Mouse (Mus musculus): Measurements from ENCODE around the gene Dmrt1. TPM values are rescaled to one million over a fixed set of nuclear protein-coding genes. Genes with fewer than 3 reads are reported as not detected.

The Dmrt1 gene
- polyA plus RNA-seq, 1 experiment from 2014 or later: not detected

DNA sequence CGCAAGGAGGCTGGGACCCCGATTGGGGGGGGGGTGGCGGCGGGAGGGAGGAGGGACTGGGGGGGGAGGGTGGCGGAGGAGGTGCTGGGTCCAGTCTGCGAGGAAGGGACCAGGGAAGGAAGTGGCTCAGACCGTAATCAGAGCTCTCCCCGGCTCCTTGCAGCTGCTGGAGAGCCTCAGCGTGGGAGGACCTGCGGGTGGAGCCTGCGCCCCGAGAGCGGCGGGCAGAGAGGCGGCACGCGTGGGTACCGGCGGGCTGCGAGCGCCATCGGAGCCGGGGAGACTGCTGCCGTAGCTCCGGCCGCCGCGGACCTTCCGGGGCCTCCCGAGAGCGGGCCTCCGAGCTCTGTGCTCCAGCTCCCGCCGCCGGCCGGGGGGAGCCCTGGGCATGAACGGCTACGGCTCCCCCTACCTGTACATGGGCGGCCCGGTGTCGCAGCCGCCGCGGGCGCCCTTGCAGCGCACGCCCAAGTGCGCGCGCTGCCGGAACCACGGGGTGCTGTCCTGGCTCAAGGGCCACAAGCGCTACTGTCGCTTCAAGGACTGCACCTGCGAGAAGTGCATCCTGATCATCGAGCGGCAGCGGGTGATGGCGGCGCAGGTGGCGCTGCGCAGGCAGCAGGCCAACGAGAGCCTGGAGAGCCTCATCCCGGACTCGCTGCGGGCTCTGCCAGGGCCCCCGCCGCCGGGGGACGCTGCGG, 105.1 kb downstream of the Dmrt1 start:
- 1% methylated on average over 52 of the region's 71 CpGs for WGBS (ENCODE audit: insufficient replicate concordance)
- H3K27ac ChIP-seq: no peak overlapping the region
- no peak overlapping the region for H3K9ac ChIP-seq
- peak overlapping the region; percentile 51 for H3K4me2 ChIP-seq
- DNase-seq (no peak), ATAC-seq (ENCODE audit: low read depth) (no peak)
- H3K4me3 ChIP-seq (replicated peaks): peak overlapping the region; percentile 26
- H3K4me1 ChIP-seq (replicated peaks): peaks cover 17% of the 10 kb centered on the region
- H3K9me3 ChIP-seq (replicated peaks): no peaks in the 10 kb centered on the region
- no peaks in the 10 kb centered on the region for H3K36me3 ChIP-seq
- H3K27me3 ChIP-seq: peaks cover 99% of the 10 kb centered on the region

DNA sequence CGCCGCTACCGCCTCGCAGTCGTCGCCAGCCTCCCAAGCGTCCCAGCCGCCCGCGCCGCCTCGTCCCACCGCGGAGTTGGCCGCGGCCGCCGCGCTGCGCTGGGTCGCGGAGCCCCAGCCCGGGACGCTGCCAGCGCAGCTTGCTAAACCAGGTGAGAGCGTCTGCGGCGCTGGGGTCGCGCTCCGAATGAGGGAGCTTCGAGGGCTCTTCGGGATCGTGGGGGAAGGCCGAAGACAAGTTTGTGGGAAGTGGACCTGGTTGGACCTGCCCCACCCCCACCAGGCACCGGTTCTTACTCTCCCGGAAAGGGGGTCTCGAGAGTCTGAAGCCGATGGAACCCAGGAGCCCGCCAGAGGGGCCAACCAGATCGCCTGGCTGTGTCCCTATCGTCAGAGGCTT, 105.7 kb downstream of the Dmrt1 start:
- no peaks in the 10 kb centered on the region for H3K9me3 ChIP-seq (replicated peaks)
- H3K9ac ChIP-seq: no peak overlapping the region
- no peaks in the 10 kb centered on the region for H3K36me3 ChIP-seq
- no peak overlapping the region for H3K27ac ChIP-seq
- H3K4me2 ChIP-seq: peak overlapping the region; percentile 51
- ATAC-seq (ENCODE audit: low read depth) (no peak), DNase-seq (no peak)
- 2% methylated on average over 37 of the region's 42 CpGs for WGBS (ENCODE audit: insufficient replicate concordance)
- H3K27me3 ChIP-seq: peaks cover 99% of the 10 kb centered on the region
- peak overlapping the region; percentile 26 for H3K4me3 ChIP-seq (replicated peaks)
- peaks cover 12% of the 10 kb centered on the region for H3K4me1 ChIP-seq (replicated peaks)

DNA sequence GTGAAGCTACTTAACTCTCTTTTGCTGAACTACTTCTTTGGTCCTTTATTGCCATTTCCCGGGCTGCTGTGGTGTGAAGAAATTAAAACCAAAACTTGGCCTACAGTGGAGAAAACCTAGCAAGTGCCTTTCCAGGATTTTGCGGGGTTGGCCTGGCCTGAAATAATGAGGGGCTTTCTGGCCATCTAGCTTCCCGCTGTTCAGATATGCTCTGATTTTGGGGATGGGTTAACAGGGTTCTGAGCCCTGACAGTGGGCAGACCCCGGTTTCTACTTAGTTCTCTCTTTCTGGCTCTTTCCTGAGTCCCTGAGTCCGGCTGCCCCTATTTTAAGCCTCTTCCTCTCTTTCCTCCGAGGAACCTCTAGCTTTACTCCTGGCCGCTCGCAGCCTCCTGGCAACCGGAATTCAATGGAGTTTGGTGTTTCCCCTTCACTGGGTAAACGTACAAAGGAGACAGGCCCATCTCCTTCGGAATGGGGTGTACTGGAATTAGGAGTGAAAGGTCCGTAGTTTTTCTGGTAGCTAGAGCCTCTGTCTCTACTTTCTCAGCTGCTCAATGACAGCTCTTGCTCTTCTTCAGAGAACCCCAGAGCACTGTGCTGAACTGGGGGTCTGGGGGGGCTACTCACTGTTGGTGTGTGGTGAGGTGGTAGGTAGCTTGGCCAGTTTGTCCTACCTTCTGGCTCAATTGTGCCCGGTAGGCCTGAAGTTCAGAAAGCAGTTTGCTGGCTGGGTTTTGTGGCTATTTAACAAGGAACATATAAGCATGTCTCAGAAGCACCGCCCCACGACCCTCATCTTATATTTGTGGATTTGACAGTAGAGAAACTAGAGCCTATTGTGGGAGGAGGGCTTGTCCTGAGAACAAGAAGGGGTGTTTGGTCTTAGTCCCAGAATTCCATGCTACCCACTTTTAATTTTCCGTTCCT, 106.7 kb downstream of the Dmrt1 start:
- 5% methylated on average over 16 of the region's 16 CpGs for WGBS (ENCODE audit: insufficient replicate concordance)
- Histone ChIP-seq H3K27ac (no peak overlapping the region), H3K9me3 (replicated peaks) (no peaks in the 10 kb centered on the region), H3K36me3 (no peaks in the 10 kb centered on the region), H3K4me1 (replicated peaks) (peaks cover 10% of the 10 kb centered on the region), H3K9ac (no peak overlapping the region), H3K4me2 (no peak overlapping the region), H3K27me3 (peaks cover 99% of the 10 kb centered on the region), H3K4me3 (replicated peaks) (no peak overlapping the region)
- DNase-seq: no peak
- ATAC-seq (ENCODE audit: low read depth): no peak

DNA sequence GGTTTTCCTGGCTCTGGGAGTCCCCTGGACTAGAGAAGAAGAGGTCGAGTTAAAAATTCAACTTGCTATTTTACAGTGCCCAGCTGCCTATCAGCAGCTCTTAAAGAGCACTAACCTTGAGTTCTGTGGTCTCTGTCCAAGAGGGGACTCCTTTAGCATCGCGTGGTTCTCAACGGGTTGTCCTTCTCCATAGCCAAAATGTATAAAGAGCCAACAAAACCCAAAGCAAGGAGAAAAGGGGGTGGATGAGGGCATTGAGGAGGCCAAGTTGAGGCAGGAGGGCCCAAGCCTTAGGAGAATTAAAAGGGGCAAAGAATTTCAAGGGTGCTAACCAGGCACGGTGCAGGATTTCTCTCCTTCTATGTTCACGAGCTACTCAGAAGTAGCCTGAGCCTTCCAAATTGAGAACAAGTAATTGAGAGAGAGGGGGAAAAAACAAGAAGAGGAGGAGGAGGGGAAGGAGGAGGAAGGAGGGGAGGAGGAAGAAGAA, 107.4 kb downstream of the Dmrt1 start:
- peaks cover 99% of the 10 kb centered on the region for H3K27me3 ChIP-seq
- no peak overlapping the region for H3K4me2 ChIP-seq
- H3K36me3 ChIP-seq: no peaks in the 10 kb centered on the region
- WGBS (ENCODE audit: insufficient replicate concordance): 12% methylated on average over 6 of the region's 6 CpGs
- H3K27ac ChIP-seq: no peak overlapping the region
- no peak for DNase-seq
- H3K9ac ChIP-seq: no peak overlapping the region
- H3K4me3 ChIP-seq (replicated peaks): no peak overlapping the region
- peaks cover 10% of the 10 kb centered on the region for H3K4me1 ChIP-seq (replicated peaks)
- ATAC-seq (ENCODE audit: low read depth): no peak
- no peaks in the 10 kb centered on the region for H3K9me3 ChIP-seq (replicated peaks)

DNA sequence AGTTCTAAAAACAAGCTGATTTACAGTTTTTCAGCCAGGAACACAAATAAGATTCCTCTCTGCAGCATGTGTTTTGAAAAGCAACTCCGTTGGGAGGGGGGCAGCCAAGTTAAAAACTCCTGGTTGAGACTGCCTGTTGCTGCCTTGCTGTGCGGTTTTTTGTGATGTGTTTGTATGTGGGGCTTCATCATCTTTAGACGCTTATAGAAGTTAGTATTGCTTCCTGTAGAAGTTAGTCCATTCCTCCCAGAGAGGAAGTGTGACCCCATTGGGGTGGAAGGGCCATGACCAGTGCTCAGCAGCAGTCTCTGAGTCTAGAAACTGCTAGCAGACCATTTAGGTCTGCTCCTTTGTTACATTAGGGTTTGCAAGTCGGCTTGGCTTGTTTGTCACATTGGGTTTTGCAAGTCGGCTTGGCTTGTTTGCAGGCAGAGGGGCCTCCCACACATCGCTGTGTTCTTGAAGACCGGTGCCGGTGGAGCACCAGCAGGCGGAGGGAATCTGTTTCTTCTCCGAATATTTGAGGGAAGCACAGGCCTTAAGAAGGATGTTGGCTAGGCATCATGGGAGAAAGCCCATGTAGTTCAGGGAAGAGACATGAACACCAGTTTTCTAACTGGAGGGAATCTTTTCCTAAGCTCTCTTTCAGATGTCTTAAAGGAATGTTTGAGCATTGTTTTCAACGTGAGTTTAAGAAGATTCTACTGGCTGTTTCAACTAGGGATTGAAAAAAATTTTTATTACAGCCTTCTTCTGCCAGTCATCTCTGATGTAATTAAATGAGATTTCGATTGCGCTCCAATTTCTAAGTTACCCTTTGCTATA, 108.3 kb downstream of the Dmrt1 start:
- peaks cover 99% of the 10 kb centered on the region for H3K27me3 ChIP-seq
- 11% methylated on average over 13 of the region's 13 CpGs for WGBS (ENCODE audit: insufficient replicate concordance)
- DNase-seq: no peak

DNA sequence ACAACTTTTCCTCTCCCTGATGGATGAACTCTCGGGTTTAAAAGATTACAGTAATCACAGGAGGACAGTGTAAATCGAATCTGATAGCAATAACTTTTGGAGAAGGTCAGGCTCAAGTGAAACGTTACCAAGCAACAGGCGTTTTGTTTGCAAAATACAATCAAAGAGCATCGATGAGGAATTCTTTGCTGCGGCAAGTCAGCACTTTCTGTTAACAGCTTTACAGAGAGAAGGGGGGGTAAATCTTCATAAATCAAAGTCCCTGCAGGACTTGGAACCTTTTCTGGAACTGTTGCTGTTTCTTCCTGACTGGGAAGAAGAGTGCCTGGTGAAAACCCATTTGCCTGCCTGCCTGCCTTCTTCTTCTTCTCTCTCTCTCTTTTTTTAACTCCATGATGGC, 110.5 kb downstream of the Dmrt1 start:
- Histone ChIP-seq H3K4me2 (no peak overlapping the region), H3K9ac (no peak overlapping the region), H3K27ac (no peak overlapping the region), H3K4me1 (replicated peaks) (peaks cover 5% of the 10 kb centered on the region), H3K27me3 (peaks cover 96% of the 10 kb centered on the region), H3K9me3 (replicated peaks) (no peaks in the 10 kb centered on the region), H3K4me3 (replicated peaks) (no peak overlapping the region), H3K36me3 (no peaks in the 10 kb centered on the region)
- 21% methylated on average over 6 of the region's 6 CpGs for WGBS (ENCODE audit: insufficient replicate concordance)
- ATAC-seq (ENCODE audit: low read depth) (no peak), DNase-seq (no peak)

More for the DNA sequence above, 108.3 kb downstream of the Dmrt1 start:
- Histone ChIP-seq H3K9ac (no peak overlapping the region), H3K4me2 (no peak overlapping the region), H3K27ac (no peak overlapping the region), H3K9me3 (replicated peaks) (no peaks in the 10 kb centered on the region), H3K4me1 (replicated peaks) (peaks cover 10% of the 10 kb centered on the region), H3K36me3 (no peaks in the 10 kb centered on the region), H3K4me3 (replicated peaks) (no peak overlapping the region)
- ATAC-seq (ENCODE audit: low read depth): no peak

DNA sequence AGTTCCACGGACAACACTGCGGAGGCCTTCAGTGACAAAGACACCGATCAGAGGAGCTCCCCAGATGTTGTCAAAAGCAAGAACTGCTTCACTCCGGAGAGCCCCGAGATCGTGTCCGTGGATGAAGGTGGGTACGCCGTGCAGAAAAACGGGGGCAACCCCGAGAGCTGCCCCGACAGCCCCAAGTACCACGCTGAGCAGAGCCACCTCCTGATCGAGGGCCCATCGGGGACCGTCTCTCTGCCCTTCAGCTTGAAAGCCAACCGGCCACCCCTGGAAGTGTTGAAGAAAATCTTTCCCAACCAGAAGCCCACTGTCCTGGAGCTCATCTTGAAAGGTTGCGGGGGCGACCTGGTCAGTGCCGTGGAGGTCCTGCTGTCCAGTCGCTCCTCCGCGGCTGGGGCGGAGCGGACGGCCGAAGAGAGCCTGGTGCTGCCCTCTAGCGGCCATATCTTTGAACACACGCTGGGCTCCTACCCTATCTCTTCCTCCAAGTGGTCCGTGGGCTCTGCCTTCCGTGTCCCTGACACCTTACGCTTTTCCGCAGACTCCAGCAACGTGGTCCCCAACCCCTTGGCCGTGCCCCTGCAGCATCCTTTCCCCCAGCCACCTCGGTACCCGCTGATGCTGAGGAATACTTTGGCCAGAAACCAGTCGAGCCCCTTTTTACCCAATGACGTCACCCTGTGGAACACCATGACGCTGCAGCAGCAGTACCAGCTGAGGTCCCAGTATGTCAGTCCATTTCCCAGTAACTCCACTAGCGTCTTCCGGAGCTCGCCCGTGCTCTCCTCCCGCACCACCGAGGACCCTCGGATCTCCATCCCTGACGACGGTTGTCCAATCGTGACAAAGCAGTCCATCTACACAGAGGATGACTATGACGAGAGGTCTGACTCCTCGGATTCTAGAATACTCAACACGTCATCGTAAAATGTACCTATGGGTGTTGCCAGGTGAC, 117.2 kb downstream of the Dmrt1 start:
- 0 out of 2 replicates have a peak overlapping the region, but pooled peaks have one; percentile 8 for H3K4me3 ChIP-seq (replicated peaks)
- WGBS (ENCODE audit: insufficient replicate concordance): 27% methylated on average over 54 of the region's 54 CpGs
- peaks cover 3% of the 10 kb centered on the region; the same call in 1 of the 2 replicates for H3K4me1 ChIP-seq (replicated peaks)
- no peak for ATAC-seq (ENCODE audit: low read depth)
- H3K27me3 ChIP-seq: peaks cover 86% of the 10 kb centered on the region
- H3K27ac ChIP-seq: no peak overlapping the region
- DNase-seq: peak; percentile 33
- no peaks in the 10 kb centered on the region for H3K36me3 ChIP-seq
- no peaks in the 10 kb centered on the region for H3K9me3 ChIP-seq (replicated peaks)
- no peak overlapping the region for H3K9ac ChIP-seq
- peak overlapping the region; percentile 47 for H3K4me2 ChIP-seq

DNA sequence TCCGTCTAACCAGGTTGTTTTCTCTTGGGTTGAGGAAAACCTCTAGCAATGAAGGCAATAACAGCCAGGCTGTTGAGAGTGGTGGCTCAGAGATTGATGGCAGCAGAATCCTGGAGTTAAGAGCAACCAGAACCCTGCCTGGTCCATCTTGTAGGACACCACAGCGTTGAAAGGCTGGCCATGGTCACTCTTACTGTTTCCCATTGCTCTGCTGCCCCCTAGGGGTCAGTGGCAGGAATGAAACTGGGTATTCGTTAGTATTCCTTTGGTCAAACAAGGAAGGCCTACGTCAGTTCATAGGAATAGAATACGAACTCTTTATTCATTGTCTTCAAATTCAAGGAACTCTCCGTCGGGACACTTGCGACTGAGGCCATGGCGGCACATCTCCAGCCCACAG, 123.1 kb downstream of the Dmrt1 start:
- H3K4me3 ChIP-seq (replicated peaks): no peak overlapping the region
- no peaks in the 10 kb centered on the region for H3K36me3 ChIP-seq
- H3K9ac ChIP-seq: no peak overlapping the region
- H3K4me2 ChIP-seq: no peak overlapping the region
- H3K27me3 ChIP-seq: peaks cover 38% of the 10 kb centered on the region
- no peak for ATAC-seq (ENCODE audit: low read depth)
- H3K9me3 ChIP-seq (replicated peaks): no peaks in the 10 kb centered on the region
- no peaks in the 10 kb centered on the region for H3K4me1 ChIP-seq (replicated peaks)
- WGBS (ENCODE audit: insufficient replicate concordance): 12% methylated on average over 9 of the region's 9 CpGs
- DNase-seq: peak; percentile 13
- H3K27ac ChIP-seq: no peak overlapping the region

DNA sequence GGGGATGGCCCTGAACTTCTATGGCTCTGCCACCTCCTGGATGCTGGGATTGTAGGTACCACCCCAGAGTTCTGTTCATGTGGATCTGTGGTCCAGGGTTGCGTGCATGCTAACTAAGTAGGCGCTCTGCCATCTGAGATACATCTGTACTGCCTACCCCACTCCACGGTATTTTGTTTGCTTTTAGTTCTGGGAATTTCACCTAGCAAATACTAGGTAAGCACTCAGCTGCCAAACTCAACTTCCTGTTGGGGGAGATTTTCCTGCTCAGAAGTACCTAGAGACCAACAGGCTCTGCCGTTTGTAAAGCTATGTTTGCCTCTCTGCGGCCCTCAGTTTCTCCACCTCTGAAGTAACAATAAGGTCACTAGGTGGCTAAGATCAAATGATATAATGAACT, 129.7 kb downstream of the Dmrt1 start:
- no peak overlapping the region for H3K4me3 ChIP-seq (replicated peaks)
- H3K36me3 ChIP-seq: no peaks in the 10 kb centered on the region
- no peak overlapping the region for H3K9ac ChIP-seq
- no peak overlapping the region for H3K4me2 ChIP-seq
- ATAC-seq (ENCODE audit: low read depth) (no peak), DNase-seq (no peak)
- H3K27ac ChIP-seq: no peak overlapping the region
- no peaks in the 10 kb centered on the region for H3K27me3 ChIP-seq
- WGBS (ENCODE audit: insufficient replicate concordance): 66% methylated on average over 5 of the region's 5 CpGs
- H3K4me1 ChIP-seq (replicated peaks): no peaks in the 10 kb centered on the region
- H3K9me3 ChIP-seq (replicated peaks): no peaks in the 10 kb centered on the region

DNA sequence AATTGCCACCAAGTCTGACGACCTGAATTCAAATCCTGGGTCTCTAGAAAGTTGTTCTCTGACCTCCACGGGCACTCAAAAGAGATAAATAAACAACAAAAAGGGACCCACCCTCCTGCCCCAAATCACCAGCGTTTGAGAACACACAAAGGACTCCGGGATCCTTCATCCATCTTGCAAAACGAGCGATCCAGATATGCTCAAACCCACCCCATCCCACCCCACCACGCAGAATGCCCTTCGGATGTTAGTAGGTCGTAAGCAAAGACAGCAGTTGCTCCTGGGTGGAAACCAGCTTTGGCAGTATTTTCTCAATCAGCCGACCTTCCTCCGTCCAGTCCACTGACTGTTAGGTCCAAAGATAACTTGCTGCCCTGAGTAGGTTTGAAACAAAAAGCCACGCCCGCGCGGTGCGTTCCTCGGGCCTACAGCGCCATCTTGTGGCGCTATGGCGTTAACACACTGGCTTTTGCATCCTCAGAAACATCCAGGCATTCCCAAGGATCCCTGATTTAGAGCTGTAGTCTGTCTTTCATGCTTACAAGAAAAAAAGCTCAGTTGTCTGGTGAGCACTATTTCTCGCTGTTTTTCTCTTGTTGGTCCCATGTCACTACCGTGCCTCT, 130.3 kb downstream of the Dmrt1 start:
- no peak overlapping the region for H3K27ac ChIP-seq
- no peak overlapping the region for H3K9ac ChIP-seq
- H3K4me3 ChIP-seq (replicated peaks): no peak overlapping the region
- no peaks in the 10 kb centered on the region for H3K9me3 ChIP-seq (replicated peaks)
- H3K36me3 ChIP-seq: no peaks in the 10 kb centered on the region
- ATAC-seq (ENCODE audit: low read depth) (no peak), DNase-seq (no peak)
- WGBS (ENCODE audit: insufficient replicate concordance): 13% methylated on average over 22 of the region's 22 CpGs
- no peaks in the 10 kb centered on the region for H3K27me3 ChIP-seq
- no peaks in the 10 kb centered on the region for H3K4me1 ChIP-seq (replicated peaks)
- H3K4me2 ChIP-seq: peak overlapping the region; percentile 31; the same call in 1 of the 2 replicates
